ENCODE assay signal across 9 mouse cellular contexts in the genomic region with DNA sequence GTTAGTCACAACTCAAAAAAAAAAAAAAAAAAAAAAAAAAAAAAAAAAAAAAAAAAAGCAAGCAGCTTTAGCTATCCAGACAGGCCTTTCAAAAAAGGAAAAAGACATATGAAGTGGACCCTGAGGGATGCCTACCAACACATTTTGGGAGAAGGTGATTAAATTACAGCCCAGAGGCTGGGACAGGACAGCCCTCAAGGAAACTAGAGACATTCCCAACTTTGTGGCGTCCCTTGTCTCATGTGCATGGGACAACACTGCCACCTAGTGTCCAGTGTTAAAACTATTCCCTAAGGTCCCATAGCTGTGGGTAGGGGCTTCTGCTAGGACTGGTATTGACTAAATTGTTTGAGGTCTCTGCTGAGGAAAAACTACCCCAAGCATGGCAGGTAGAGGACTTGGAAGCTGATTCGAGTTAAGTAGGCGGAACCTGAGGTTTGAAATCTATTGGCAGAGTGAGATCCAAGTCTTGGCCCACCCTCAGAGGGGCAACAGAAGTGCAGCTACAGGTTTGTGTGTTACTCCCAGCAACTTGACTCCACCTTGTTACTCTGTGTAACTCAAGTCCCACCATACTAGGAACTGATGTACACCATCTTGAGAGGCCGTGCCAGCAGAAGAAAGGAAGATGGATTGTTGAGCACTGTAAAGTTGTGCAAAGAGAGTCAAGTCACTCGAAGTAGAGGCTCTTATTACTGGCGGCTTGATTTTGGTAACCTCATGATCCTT. TPM values are rescaled to one million over a fixed set of nuclear protein-coding genes. Genes with fewer than 3 reads are reported as not detected.
A peak's percentile ranks its signal among the peaks of the same experiment; 100 is the strongest.
DNase-seq lines count a peak whose midpoint lies in the region; ATAC-seq and TF ChIP-seq lines count a peak whose summit lies in the region.
"Had no signal": no experiment of that assay in that cellular context is flagged by ENCODE, and none has a peak within 500 bp of the region (broad histone marks: within the 10 kb centered on the region; RNA-seq: fewer than 3 reads in every experiment).

No protein-coding gene starts in this region.

- no peak overlapping the region for H3K27ac ChIP-seq in bone marrow, adult 2 months (ENCODE audit: control insufficient read depth, insufficient read depth, low read depth, low read length, poor library complexity)
- no peak overlapping the region for H3K27ac ChIP-seq in embryonic facial prominence, embryonic 13.5 days
- H3K27ac ChIP-seq in layer of hippocampus, adult 2 months, result no peak overlapping the region
- H3K27ac ChIP-seq: lung, embryonic 15.5 days had no signal

- no peaks in the 10 kb centered on the region for H3K9me3 ChIP-seq in embryonic facial prominence, embryonic 13.5 days
- H3K9me3 ChIP-seq: lung, embryonic 15.5 days had no signal

- DNase-seq in CD4-positive, CD25-positive, alpha-beta regulatory T cell, adult 2 months (ENCODE audit: low read depth, low spot score), result peak; percentile 60
- DNase-seq in heart, postnatal 36 days, result peak; percentile 69 to 70
- DNase-seq in layer of hippocampus, adult 2 months (ENCODE audit: low spot score in 2 of 2), result peak; percentile 49 to 80
- DNase-seq in lung, postnatal 14 days, result peak; percentile 76
- DNase-seq in right cerebral cortex, postnatal 4 days, result peak; percentile 64

- no peak overlapping the region for H3K4me3 ChIP-seq in bone marrow, adult 2 months (replicated peaks; ENCODE audit: control insufficient read depth, low read depth, low read length)
- no peak overlapping the region for H3K4me3 ChIP-seq in embryonic facial prominence, embryonic 13.5 days
- H3K4me3 ChIP-seq in layer of hippocampus, adult 2 months, result no peak overlapping the region
- H3K4me3 ChIP-seq: lung, embryonic 15.5 days had no signal

- H3K36me3 ChIP-seq in embryonic facial prominence, embryonic 13.5 days, result no peaks in the 10 kb centered on the region
- H3K36me3 ChIP-seq: lung, embryonic 15.5 days had no signal

- no peak for TF ChIP-seq POLR2A in bone marrow, adult 2 months (IDR thresholded peaks at IDR 0.05; ENCODE audit: borderline replicate concordance, control insufficient read depth, low read depth, low read length)

- no peak overlapping the region for H3K9ac ChIP-seq in embryonic facial prominence, embryonic 13.5 days
- H3K9ac ChIP-seq: lung, embryonic 15.5 days had no signal

- WGBS in bone marrow, adult 2 months, result 44% methylated on average over 6 of the region's 6 CpGs
- WGBS in embryonic facial prominence, embryonic 13.5 days, result 41% methylated on average over 6 of the region's 6 CpGs

- H3K27me3 ChIP-seq in embryonic facial prominence, embryonic 13.5 days, result no peaks in the 10 kb centered on the region; the same call in 1 of the 2 replicates
- H3K27me3 ChIP-seq: lung, embryonic 15.5 days had no signal

- H3K4me2 ChIP-seq in embryonic facial prominence, embryonic 13.5 days, result no peak overlapping the region
- H3K4me2 ChIP-seq: lung, embryonic 15.5 days had no signal

- peak; percentile 45; the same call in 1 of the 2 replicates for TF ChIP-seq CTCF in bone marrow, adult 2 months (IDR thresholded peaks at IDR 0.05; ENCODE audit: control insufficient read depth, insufficient read depth, low read length)
- TF ChIP-seq CTCF in layer of hippocampus, adult 2 months (conservative IDR thresholded peaks at IDR 0.05), result peak; percentile 93

- intact Hi-C loops in heart, postnatal 36 days (cut with DNase I), result loop anchor here (1.0 to 10.0 kb wide), 6 partner anchors 33 to 1399 kb away; no protein-coding TSS in a partner anchor

- no peaks in the 10 kb centered on the region for H3K4me1 ChIP-seq in bone marrow, adult 2 months (ENCODE audit: control insufficient read depth, insufficient read depth, low read length)
- peaks cover 18% of the 10 kb centered on the region for H3K4me1 ChIP-seq in embryonic facial prominence, embryonic 13.5 days
- H3K4me1 ChIP-seq: lung, embryonic 15.5 days had no signal

- ATAC-seq in CD4-positive, CD25-positive, alpha-beta regulatory T cell, adult 4 months, result no peak
- peak; percentile 65; the same call in 1 of the 2 replicates for ATAC-seq in embryonic facial prominence, embryonic 13.5 days (ENCODE audit: insufficient number of reproducible peaks, insufficient read depth, low FRiP score, low TSS enrichment, low read depth)

RNA-seq across cellular contexts. Expression of gene Pappa2, which starts 26.6 kb away (rescaled TPM):
- not detected for polyA plus RNA-seq in CD4-positive, CD25-positive, alpha-beta regulatory T cell, adult 4 months (2017; shearing (Covaris generic))
- polyA plus RNA-seq in bone marrow, adult 2 months (2011; ENCODE audit: insufficient read depth, insufficient read length, low replicate concordance, missing spikeins), result not detected in 2 replicates
- polyA plus RNA-seq in embryonic facial prominence, embryonic 13.5 days (2015; fragmentation: Nextera tagmentation; extraction: Ambion mirVana), result 3.9 and 5.0 TPM in 2 replicates
- under 1 TPM; 0.11 to 0.14 TPM for total RNA-seq in heart, postnatal 36 days (2021)
- 1 to 10 TPM; 1.4 to 1.5 TPM for total RNA-seq in layer of hippocampus, adult 2 months (2021)
